Mouse (Mus musculus) bone marrow macrophage, adult 2 months (primary cell): ENCODE data around the gene Gon4l.

Source experiments
- CTCF ChIP-seq: IDR thresholded peaks from 2 replicates; pipeline ENCODE4 v1.5.1; 2012; ENCODE audit warnings: low read depth, mild to moderate bottlenecking, low read length, moderate library complexity
- POLR2A ChIP-seq: IDR thresholded peaks from 2 replicates; pipeline ENCODE4 v1.6.1; 2012; ENCODE audit warnings: mild to moderate bottlenecking, low read depth, low read length, borderline replicate concordance

DNA sequence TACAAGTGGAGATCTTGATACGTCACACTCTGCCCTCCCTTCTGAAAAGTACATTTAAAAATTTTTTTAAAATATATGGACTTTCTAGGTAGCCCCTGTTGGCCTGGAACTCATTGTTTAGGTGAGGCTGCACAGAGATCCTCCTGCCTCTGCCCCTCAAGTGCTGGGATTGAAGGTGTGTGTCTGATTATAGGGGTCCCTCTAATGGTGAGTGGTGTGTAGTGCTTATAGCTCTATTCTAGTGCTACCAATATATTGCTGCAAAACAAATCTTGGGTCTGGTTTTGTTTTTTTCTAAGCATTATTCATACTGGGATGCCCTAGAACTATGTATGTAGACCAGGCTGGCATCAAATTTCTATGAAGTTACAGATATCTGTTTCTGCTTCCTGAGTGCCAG is 9.3 kb upstream of the Gon4l start:
- no peak for TF ChIP-seq CTCF
- no peak for TF ChIP-seq POLR2A
